Mouse (Mus musculus) liver, embryonic 14.5 days (tissue): ENCODE data around the gene Ralgapb.

Experiments
- CTCF ChIP-seq: IDR thresholded peaks from 2 replicates; pipeline ENCODE4 v1.5.1; 2016; ENCODE audit warnings: antibody characterized with exemption, low read depth, control low read depth
- EP300 ChIP-seq: IDR thresholded peaks from 2 replicates; pipeline ENCODE4 v1.6.1; 2016; ENCODE audit warnings: antibody characterized with exemption, low read depth

- no peak for TF ChIP-seq EP300
- no peak for TF ChIP-seq CTCF
Measured at GRCm38 (mm10) chr2:158418663-158419062, 9.0 kb downstream of the Ralgapb start.
